Mouse (Mus musculus) layer of hippocampus, adult 18-20 months (tissue): Measurements from ENCODE around the gene Fhl4. TPM values are rescaled to one million over a fixed set of nuclear protein-coding genes. Genes with fewer than 3 reads are reported as not detected.

ENCODE experiments used
- total RNA-seq, 2 experiments: library from RNA; stranded (reverse); gene quantifications; 2 replicates each; pipeline ENCODE4 v1.2.3; 2021

Gene Fhl4
- total RNA-seq, 2 experiments from 2014 or later, result 0.56 to 1.3 TPM

Other genes with a start within 250 kb of the Fhl4 start
- gene Ric8b, start 184.9 kb downstream of the Fhl4 start, total RNA-seq, result 10 to 100 TPM; 44.9 to 45.8 TPM
- 10 to 100 TPM; 31.0 to 32.8 TPM for gene Tmem263, start 132 bp upstream of the Fhl4 start, total RNA-seq
- gene Mterf2, start 25.5 kb upstream of the Fhl4 start, total RNA-seq, result 10 to 100 TPM; 14.7 to 17.7 TPM
- gene Cry1, start 82.6 kb upstream of the Fhl4 start, total RNA-seq, result 10 to 100 TPM; 18.5 to 19.6 TPM